Mouse (Mus musculus): ENCODE data around the gene Cby1.

The Cby1 gene

DNA sequence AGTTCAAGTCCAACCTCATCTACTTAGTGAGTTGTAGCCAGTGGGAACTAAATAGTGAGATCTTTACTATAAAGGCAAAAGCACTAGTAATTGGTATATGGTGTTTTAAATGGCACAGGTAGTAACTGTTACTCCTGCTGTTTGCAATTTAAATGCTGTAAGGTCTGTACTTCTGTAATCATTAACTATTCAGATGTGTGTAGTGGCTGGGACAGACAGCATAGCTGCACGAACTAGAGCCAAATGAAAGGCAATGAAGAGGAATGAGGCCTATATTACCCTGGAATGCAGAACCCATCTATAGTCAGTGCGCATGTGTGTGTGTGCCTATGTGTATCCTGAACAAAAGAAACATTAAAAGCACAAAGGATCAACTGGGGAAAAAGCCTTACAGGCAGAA, 18.9 kb downstream of the Cby1 start:
- DNase-seq (ENCODE audit: low spot score in 2 of 2), result no peak

DNA sequence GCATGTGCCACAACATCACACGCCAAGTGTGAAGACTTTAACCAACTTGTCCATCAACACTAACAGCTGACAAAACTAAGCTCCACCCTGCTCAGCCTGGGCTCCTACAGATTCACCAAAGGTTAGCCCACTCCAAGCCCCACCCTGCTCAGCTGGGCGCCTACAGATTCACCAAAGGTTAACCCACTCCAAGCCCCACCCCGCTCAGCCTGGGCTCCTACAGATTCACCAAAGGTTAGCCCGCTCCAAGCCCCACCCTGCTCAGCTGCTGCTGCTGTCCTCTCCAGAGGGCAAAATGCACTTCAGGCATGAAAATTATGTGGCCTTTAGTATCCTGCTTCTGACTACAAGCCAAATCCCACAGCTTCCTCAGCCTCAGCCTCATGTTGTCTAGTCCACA, 23.0 kb downstream of the Cby1 start:
- DNase-seq (ENCODE audit: low spot score in 2 of 2), result no peak

DNA sequence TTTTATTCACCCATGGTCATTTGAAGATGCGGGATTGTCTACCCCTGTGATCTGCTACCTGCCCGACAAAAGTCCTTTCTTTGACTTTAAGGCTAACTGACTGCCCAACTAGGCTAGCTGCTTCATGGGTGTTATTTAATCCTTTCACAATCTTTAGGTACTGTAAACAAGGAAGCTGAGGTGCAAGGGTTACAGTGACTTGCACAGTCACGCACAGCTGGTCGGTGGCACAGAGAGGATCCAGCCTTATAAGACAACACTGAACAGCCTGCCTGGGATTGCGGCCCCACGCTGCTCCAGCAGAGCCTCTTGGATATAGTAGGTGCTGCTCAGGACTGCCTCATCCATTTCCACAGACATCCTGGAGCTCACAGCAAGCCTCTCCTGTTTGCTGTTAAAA, 24.1 kb downstream of the Cby1 start:
- no peak for DNase-seq (ENCODE audit: low spot score in 2 of 2)

DNA sequence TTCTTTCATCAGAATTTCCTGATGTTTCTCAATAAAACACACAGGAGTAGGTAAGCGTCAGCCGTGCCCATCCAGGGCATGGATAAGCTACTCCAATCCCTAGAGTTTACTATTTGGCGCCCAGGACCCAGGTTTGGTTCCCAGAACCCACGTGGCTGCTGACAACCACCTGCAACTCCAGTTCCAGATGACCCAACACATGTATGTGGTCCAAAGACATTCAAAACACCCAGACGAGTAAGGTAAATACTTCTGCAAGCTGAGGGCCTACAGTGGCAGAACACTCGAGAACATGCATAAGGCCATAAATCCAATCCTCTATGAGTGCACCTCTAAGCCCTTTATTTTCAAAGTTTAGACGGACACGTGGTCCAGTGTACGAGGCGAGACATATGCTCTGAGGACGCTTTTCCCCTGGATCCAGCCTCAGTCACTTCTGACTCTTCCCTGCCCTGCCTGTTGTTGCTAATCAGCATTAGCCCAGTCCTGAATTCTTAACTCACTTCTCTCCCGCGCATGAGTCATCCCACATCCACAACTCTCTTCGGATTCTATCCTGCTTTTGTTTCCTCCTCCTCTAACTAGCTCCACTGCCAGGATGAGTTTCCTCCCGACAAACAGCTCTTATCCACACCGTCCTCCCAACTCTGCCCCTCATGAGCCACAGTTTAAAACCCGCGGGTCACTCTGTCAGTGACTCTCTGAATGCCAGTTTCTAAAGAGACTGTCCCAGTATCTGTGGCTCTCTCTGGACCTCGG, 24.9 kb downstream of the Cby1 start:
- no peak for DNase-seq (ENCODE audit: low spot score in 2 of 2)

DNA sequence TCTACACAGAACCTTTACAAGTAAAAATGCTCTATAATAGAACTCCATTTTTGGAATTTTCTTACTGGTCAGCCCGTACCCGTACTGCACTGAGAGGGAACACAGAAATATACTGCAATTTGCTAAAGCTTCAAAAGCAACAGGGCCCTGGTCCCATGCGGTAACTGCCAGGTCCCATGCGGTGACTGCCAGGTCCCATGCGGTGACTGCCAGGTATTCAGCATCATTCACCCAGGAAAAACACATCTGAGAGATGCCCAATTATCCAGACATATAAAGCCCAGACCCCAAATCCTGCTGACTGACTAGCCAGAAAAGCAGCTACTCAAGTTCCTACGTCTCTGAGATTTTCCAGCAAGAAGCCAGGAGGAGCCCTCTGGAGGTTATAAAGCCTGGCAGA, 25.6 kb downstream of the Cby1 start:
- DNase-seq (ENCODE audit: low spot score in 2 of 2), result no peak

DNA sequence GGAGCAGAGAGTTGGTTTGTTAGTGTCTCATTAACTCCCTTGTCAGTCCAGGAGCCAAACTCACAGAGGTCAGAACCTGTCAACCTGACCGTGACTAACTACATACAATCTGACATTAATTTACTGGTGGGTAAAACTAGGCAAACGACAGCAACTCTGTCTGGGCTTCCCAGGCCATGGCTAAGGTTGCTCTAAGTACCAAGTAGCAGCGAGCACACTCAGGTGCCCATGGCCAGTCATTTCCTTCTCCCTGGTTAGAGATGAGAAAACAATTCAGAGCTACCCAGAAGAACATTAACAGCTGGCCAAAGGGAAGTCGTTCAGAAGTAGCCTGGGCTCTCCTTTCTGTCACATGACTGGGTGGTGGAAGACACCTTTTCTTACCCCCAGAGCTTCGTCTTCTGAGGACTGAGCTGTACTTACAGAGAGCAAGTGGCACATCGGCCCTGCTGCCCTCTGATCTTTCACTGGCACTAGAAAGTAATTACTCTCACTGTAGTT, 26.2 kb downstream of the Cby1 start:
- DNase-seq (ENCODE audit: low spot score in 2 of 2), result no peak

DNA sequence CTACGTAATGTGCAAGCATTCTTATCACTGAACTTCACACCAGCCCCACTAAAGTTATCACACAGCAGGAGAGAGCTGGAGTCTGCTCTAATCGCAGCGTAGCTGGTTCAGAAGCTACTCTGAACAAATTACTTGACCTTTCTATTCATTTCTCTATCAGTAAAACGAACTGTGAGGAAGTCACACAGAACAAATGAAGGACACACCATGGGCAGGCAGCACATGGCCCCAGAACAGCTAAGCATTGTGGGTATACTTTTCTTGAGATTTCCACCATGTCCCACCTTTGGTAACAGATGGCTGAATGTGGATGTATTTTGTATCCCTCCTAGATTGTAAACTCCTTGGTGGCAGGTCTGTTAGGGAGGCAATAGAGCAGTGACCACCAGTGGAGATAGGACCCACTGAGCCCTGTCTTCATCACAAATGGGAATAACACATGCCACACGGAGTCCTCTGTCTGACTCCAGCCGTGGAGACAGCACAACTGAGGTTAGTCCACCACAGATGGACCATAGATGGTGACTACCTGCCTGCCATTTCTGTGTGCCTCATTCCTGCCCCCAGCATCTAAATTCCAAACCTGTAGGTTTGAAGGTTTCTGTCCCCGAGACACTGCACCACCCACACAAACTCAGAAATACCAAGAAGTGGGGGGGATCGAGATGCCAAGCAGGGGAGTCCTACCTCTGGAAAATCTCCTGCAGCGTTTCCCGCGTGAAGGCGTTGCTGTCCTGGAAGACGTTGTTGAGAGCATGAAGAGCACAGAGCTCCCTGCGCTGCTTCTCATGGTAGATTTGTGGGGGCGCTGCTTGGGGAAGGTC, 27.3 kb downstream of the Cby1 start:
- no peak for DNase-seq (ENCODE audit: low spot score in 2 of 2)

DNA sequence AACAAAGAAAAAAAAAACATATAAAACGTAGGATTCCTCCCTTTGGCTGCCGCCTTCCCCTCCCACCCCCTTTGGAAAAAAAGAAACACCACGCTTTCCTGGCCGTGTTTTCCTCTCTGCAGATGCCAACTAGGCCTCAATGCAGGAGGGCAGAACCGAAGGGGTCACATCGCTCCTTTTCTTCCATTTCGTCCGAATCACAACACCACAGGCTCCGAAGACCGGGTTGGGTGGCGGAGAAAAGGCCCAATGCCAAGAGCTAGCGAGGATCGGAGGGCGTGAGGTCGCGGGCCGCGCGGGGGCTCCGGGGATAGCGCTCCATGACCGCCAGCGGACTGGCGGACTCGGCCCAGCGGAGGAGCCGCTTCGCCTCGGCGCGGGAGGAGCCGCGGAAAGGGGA, 28.2 kb downstream of the Cby1 start:
- no peak for DNase-seq (ENCODE audit: low spot score in 2 of 2)

DNA sequence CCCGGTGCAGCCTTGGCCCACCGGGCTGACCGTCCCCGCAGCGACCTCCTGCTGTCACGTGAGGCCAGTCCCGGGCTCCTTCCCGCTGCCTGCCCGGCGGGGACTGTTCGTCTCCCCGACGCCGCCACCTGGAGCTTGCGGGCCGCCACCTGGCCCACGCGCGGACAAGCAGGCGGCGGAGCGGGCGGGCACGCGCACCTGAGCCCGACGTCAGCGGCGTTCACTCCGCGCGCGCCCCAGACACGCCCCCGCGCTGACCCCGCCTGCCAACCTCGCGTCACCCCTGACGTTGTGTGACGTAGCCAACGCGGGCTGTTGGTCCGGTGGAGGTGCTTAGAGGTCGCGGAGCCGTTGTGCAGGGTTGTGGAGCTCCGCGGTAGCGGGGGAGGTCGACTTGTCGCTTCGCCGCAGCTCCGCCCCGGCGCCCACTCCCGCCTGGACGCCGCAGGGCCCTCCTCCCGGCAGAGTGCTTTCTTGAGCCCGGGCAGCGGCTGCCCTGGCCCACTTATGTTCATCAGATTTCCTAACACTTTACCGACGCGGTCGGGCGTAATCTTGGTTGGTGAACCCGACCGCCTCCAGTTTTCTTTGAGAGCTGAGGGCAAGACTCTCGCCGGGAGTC, 28.8 kb downstream of the Cby1 start, which contains the start of gene Josd1:
Gene Josd1, minus strand, starts transcription at position 274 of the 622 bp plus-strand sequence.
- peak; percentile 93 to 96 for DNase-seq (ENCODE audit: low spot score in 2 of 2)

DNA sequence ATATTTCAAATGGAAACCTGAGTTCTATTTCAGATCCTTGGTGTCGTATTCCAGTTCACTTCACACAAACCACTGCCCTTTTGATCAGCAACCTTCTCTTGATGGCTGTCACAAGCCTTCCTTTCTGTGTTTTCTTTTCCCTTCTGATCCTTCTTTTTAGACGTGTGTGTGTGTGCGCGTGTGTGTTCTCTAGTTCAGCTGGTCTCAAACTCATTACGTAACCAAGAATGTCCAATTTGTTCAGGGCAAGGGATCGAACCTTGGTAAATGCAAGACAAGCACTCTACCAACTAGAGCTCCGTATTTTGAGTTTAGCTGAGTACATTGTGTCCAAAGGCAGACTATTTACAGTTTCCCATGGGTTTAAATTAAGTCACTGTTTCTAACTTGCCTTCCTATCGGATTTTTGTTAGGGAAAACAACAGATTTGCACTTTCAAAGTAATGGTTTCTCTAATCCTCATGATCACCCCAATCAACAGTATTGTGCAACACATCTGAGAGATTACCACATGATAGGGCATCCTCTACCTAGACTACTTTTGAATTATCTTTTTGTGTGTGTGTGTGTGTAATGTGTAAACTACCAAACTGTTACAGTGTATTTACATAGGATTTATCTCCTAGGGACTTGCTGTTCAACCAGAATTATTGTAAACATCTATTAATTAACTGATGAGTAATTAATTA, 29.4 kb downstream of the Cby1 start:
- DNase-seq (ENCODE audit: low spot score in 2 of 2), result no peak

DNA sequence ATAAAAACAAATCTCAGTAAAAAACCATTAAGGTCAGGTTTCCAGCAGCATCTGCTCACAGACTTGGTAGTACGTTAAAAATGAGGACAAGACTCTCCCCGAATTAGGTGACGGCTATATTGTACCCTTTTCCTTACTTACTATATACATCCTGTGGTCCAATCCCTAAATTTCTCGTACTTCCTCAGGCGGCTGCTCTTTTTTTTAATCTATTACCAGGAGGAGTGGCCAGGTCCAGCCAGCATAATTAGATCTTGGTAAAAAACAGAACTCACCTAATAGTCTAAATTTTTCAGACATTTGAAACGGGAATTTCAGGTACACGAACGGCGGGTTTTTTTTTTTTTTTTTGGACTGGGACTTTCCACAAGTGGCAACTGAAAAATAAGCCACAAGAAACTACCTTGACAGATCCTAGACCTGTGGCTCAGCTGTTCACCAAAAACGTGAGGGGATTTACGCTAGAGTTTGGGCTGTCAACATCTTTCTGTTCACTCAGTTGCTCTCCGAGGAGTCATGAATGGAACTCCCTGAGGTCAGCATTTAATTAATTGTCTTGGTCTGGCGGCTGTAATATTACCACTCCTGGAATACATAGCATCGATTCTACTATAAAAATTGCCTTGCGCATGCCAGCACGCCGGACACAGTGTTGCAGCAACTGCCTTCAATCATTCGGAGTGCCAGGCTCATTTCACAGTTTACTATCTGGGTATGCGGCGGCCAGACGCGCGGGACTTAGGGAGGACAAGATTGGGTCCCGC, 30.8 kb downstream of the Cby1 start:
- no peak for DNase-seq (ENCODE audit: low spot score in 2 of 2)

DNA sequence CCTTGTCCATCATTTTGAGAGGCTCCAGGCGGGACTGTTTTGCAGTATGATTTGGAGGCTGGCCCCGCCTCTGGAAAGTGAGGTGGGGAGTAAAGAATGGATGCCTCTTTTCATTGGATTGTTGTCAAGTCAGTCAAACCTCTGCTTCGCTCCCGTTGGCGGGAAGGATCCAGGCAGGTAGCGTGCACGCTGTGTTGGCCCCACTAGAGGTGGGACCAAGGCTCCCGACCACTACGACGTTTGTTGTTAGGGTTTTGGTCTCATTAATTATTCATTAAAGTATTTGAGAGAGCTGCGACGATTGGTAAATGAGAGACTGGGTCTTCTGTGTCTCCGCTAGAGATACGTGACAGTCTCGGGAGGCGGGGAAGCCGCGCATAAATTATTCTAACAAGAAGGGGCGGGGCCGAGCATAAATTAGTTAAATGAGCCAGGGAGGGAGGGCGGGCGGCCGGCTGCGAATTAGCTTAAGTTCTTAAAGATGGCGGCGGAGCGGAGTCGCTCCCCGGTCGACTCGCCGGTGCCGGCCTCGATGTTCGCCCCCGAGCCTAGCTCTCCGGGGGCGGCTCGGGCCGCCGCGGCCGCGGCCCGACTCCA, 31.5 kb downstream of the Cby1 start, which contains the start of gene Gtpbp1:
Gene Gtpbp1, plus strand, starts transcription at position 420 of the 597 bp plus-strand sequence.
- DNase-seq (ENCODE audit: low spot score in 2 of 2), result peak; percentile 93 to 96

DNA sequence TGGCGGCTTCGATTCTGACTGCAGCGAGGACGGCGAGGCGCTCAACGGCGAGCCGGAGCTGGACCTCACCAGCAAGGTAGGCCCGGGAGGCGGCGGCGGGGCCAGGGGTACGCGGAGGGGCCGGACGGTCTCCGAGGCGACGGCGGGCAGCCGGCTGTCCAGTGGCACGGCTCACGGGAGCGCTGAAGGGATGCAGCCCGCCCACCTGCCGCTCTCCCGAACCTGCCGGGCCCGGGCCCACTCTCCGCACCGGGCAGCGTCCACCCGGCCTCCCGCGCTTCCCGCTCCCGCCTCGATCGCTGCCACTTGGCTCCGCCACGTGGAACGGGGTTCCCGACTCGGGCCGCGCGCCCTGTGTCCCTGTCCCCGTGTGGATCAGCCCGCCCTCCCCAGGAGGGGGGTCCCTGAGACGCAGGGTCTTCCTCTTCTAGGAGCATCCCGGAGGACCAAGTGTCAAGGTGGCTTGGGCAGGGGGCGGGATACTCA, 32.1 kb downstream of the Cby1 start:
- DNase-seq (ENCODE audit: low spot score in 2 of 2), result peak in 1 of 2 experiments; percentile 63

DNA sequence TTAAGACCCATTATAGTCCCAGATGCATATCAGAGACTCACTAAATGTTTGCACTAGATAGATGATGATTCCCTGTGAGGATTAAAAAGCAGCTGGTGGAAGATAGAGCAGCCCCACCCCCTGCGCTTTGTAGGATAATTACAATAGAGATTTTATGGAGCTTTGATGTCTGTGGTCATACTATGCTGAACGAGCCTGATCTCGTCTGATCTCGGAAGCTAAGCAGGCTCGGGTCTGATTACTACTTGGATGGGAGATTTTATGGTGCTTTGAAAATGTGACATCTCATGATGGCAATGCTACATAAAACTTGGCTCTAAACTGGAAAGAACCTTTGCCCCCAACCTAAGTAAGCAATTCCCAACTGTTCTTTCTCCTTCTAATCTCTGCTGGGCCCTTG, 33.3 kb downstream of the Cby1 start:
- no peak for DNase-seq (ENCODE audit: low spot score in 2 of 2)

DNA sequence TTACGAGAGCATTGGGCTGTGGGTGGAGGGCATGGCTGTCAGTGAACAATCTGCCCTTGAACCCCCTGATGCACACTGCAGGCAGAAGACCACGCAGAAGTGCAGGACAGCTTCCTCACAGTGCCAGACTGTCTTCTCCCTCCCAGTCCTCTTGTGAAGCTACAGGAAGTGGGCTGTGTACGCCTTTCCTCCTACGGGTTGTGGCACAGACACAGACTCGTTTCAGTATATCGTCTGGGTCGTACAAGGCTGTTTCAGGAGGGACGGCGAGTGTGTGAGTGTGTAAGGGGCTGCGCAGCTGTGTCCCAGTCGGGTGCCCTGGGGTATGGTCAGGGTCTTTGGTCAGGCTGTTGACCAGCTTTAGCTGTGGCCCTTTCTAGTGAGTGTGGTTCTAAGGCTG, 34.7 kb downstream of the Cby1 start:
- DNase-seq (ENCODE audit: low spot score in 2 of 2), result no peak

DNA sequence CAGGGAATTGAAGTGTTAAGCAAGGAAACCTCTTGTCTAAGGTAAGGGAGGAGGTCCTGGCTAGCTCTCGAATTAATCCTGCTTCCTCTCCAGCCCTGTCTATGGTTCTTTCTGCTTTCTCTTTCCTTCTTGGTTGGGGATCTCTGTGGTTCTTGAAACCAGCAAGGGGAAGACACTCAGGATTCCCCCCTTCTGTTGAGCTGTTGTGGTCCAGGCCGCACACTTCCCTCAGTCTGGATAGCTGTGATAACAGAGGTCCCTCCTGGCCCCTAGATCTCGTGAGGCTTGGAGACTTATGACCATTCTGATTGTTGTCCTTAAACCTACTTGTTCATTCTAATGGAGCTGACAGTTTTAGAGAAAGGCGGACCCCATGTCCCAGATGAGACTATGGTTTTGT, 35.5 kb downstream of the Cby1 start:
- no peak for DNase-seq (ENCODE audit: low spot score in 2 of 2)

DNA sequence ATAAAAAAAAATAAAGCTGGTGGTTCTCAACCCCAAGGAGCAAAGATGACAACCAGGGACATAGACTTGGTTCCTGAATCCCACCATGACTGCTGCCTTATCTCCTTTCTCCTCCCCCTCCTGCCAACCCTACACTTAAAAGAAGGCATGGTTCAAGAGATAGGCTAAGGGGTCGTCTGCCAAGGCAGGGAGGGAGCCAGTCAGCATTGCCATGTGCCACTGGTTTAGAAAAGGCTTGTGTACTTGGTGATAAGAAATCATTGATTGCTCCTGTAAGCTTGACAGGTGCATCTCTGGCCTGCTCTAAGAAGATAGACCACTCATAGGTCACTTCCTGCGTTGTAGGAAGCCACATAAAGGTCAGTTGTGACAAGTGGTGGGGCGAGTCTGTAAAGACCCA, 36.5 kb downstream of the Cby1 start:
- no peak for DNase-seq (ENCODE audit: low spot score in 2 of 2)

DNA sequence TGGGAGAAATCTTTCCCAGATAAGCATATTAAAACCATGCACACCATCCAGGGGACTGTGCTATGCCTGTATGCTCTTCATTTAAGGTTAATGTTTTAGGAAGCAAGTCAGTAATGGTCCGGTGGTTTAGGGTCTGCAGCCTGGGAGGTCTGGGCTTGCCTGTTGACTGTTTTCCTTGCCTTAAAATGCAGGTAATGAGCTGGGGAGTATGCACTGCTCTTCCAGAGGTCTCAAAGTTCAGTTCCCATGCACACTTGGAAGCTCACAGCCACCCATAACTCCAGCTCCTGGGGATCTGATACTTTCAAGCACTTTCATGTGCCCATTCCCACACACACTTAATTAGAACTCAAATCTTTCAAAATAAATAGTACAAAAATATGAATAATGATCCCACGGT, 37.5 kb downstream of the Cby1 start:
- DNase-seq (ENCODE audit: low spot score in 2 of 2), result no peak

DNA sequence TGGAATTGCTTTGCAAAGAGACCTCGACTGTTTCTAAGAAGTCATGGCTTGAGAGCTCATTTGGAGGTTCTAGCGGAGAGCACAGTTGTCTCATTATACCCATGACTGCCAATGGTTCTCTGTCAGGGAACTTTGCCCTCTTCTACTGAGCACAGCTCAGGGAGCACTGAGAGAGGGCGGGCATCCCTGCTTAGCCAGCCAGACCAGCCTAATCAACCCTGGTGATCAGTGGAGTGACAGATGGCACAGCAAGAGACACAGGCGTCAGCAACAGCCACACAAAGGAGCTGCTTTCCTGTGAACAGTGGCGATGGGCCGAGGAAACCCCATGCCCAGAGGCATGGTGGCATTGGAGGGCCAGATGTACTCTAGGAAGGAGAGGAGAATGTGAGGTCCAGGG, 38.0 kb downstream of the Cby1 start:
- no peak for DNase-seq (ENCODE audit: low spot score in 2 of 2)

DNA sequence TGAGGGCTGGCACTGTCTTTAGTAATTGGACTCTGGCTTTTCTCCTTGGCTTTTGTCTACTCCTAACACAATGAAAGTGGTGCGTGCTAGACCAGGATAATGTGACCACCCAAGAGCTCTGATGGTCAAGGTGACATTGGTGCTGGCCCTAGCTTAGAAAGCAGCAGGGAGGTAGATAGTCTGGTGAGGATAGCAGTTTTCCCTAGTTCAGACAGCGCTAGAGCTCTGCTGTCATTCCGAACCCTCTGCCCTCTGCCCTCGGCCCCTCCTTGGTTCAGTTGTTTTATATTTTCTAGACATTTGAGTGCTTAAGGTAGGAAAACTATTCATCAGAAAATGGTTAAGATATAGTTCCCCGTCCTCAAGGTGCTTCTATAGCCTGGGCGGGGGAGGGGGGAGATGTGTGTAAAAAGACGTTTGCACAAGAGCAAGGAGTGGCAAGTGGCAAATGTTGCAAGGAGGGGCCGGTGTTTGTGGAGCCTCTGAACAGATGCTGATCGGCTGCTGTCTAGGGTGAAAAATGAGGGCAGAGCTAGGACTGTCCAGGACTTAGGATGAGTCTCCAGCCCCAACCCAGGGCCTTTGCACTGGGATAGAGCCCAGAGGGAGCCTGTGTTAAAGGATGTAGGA, 38.7 kb downstream of the Cby1 start:
- DNase-seq (ENCODE audit: low spot score in 2 of 2), result no peak

All from urinary bladder, postnatal 4 days (tissue).